Mouse (Mus musculus): ENCODE measurements at regions not wholly inside any gene's neighbourhood (a gene's known extent, or its start where the extent isn't known, plus 50 kb on each side); places are given as distances from the start of the nearest gene placed in this dataset.

DNA sequence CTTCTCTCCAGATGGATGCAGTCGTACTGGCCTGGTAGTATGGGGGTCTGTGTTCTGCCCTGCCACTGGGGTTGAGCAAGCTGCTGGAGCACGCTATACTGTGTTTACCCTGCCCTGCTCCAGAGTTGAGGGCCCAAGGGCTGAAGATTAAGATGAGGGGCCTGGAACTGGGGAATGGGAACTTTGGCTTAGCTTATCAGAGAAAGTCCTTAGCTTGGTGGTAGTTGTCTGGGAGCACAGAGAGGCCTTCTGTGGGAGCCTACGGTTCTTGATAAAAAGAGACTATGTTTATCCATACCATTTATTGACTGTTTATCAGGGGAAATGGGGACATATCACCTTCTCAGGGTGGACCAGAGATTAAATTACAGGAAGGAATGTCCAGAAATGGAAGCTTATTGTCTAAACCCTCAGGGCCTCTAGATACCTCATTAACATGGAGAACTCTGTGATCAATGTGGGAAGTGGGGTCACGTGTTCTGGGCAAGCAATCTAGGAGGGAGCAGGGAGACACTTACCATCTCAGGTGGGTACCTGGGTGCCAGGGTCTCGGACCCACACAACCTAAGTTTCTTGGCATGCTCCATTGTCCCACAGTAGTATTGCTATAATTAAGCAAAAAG, 58.7 kb downstream of the Mycn start:
- no peak for DNase-seq (ENCODE audit: low spot score in 2 of 2)

DNA sequence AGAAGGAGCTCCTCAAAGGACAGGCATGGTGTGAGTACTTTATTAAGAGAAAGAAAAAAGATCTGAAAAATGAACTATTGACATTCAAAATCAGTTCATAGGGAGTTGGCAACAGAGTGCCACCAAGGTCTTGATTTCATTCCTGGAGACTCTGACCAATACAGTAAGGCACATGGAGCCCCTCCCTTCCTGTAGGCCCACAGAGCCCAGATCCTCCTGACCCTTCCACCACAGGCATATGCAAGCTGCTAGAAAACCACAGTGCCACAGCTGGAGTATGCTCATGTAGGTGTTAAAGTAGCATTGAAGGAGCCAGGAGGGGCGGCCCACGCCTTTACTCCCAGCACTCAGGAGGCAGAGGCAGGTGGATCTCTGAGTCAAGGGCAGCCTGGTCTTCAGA, 63.7 kb downstream of the Mycn start:
- no peak for DNase-seq (ENCODE audit: low spot score in 2 of 2)

DNA sequence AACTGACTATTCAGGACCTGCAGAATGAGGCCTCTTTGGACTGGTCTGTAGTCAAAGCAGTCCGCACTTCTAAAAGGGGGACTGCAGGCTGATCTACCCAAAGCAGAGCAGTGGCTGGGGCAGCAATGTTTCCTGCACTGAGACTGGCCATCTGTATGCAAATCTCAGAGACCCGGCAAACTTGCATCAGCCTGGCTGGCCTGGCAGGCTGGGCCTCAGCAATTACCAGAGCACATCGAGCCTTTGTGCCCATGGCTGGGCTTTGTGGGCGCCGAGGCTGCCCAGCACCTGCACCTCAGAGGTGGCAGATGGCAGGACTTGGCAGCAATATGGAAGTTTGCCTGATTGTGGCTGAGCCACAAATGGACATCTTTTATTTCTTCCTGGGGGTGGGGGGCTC, 64.2 kb downstream of the Mycn start:
- no peak for DNase-seq (ENCODE audit: low spot score in 2 of 2)

DNA sequence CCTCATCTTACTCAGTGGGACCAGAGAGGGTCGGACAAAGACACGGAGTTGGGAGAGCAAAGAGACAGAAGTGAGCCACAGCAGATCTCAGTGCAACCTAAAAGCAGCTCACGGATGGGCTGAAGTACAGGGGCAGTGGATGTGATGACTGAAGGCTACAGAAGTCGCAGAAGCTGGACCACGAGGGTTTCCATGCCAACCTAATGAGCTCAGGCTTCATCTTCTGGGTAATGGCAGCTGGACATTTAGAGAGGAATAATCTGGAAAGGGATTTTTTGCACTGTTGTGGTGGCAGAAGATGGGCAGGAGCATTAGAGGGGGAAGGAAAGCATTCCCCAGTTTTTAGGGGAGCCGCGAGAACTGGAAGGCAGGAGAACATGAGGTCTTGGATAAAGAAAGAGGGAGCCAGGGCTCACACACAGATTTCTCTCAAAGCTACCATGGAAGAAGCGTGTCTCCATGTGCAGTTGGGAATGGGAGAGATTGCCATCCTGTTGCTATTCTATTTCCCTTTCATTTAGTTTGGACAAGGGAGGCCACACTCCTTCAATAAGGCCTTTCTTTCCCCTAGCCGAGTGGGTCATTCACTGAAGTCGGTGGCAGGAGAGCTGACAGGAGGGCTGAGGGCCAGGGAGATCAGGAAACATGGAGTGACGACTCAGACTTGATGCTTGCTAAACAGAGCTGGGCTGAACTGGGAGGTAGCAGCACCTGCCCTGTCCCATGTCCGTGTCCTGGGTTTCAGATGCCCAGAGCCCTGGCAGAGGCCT, 65.6 kb downstream of the Mycn start:
- no peak for DNase-seq (ENCODE audit: low spot score in 2 of 2)

DNA sequence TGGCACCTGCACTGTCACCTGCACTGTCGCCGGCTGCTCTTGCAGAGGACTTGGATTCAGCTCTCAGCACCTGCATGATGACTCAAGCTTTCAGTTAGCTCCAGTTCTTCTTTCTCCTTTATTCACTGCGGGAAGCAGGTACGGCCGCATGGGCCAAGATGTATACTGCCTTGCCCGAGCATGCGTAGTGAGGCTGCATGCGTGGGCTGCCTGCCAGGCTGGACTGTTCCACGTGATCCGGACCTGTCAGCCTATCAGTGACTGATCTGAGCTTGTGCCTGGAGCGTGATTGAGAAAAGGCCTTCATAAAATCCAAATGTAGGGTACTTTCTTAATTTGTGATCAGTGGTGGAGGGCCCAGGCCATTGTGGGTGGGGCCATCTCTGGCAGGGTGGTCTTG, 68.2 kb downstream of the Mycn start:
- no peak for DNase-seq (ENCODE audit: low spot score in 2 of 2)

DNA sequence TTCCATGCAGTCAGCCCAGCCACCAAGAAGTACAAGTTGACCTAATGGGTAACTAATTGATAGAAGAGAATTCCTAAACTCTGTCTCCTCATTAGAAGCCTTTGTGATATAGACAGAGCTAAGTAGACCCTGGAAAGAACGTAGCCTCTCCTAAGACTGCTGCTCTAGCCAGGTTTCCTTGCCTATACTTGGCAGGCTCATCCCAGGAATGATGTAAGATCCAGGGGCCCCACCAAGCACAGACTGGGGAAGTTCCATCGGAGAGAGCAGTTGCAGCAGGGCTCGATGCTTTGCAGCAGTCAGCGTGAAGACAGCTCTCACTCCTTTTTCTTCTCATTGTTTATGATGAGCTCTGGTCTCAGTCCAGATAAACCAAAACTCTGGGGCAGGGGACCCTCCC, 68.7 kb downstream of the Mycn start:
- no peak for DNase-seq (ENCODE audit: low spot score in 2 of 2)

DNA sequence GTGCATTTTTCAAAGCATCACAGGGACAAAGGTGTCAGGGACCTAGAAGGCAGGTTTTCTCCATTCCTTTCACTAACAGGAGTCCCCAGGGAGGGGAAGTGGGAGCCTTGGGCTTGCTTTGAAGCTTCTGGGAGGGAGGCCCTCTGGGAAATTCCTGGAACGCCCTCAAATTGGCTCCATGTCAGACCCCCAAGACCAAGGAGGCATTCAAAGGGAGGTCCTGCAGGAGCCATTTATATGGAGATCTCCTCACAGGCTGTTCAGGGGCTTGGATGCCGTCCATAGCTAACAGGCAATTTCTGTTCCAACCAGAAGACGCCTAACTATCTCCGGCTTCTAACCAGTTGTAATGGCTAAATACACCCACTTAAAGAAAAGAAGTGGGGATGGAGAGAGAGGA, 70.4 kb downstream of the Mycn start:
- no peak for DNase-seq (ENCODE audit: low spot score in 2 of 2)

DNA sequence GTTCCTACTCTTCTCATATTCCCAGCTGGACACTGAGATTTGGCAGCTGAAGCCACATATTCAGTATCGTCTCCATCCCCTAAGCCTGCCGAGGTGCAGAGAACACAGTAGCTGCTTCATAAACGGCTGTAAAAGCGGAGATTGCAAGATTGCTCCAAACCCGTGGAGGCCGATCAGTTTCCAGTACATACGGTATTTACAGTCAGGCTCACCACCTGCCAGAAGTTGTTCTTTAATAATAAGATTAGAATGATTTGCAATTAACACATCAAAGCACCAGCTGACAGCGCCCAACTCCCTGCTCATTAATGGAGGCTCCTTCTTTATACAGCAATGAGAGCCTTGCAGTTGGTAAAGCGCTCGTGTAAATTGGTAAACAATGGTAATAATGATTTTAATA, 75.1 kb downstream of the Mycn start:
- DNase-seq (ENCODE audit: low spot score in 2 of 2), result no peak

DNA sequence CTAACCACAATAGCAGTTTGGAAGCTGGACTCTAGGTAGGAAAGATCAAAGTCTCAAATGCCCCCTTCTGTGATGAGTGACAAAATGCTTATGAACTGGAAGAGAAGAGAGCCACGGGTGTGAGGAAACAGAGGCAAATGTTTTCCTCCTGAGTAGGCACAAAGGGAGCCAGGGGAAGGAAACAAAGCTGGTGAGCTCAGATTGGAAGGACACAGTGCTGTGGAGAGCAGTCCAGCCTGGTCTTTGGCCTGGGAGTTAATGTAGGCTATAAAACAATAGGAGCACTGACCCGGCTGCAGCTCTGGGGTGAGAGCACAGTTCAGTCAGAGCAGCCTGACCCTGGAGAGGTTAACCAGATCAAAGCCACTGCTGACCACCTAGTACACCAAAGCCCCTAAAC, 91.0 kb downstream of the Mycn start:
- no peak for DNase-seq (ENCODE audit: low spot score in 2 of 2)

DNA sequence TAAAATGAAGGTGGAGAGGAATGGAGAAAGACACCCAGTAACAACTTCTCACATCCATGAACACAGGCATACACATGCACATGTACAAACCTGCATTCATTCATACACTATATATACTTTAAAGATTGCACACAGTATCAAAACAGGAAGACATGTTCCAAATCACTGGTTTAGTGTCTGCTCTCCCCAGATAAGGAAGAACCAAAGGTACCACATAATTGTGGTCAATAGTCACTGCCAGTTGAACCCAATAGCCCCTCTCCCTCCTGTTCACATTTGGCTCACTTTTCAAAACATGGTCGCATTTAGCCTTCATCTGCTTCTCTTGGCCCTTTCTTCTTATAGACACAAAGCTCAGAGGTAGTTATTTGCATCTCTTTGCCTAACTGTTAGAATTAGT, 95.0 kb downstream of the Mycn start:
- DNase-seq (ENCODE audit: low spot score in 2 of 2), result no peak

DNA sequence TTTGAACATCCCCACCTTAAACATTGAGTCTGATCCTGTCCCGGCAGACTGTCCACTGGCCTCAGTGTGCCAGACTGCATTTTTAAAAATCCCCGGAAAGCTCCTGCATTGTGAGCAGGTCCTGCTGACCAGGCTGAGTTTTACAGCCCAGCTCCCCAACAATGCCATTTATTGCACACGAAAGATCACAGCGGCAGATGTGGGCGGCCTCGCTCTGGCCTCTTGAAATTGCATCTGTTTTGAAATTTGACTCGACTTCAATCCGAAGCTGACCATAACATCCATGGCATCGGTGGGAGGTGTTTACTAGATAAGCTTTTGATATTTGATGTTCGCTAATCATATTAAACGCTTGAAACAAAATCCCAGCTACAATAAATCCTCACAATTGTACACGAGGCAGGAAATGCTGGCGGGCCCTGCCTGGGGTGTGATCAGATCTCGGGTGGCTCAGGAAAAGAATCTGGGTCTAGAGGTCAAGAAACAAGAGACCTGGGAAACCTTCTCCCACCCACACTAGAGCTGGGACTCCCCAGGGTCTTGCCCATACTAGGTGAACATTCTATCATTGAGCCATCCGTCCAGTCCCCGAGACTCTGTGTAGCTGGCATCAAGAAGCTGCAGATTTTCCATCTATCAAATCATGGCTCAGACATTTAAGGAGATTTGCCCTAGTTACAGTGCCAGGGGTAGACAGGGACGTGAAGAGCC, 99.3 kb downstream of the Mycn start:
- no peak for DNase-seq (ENCODE audit: low spot score in 2 of 2)

DNA sequence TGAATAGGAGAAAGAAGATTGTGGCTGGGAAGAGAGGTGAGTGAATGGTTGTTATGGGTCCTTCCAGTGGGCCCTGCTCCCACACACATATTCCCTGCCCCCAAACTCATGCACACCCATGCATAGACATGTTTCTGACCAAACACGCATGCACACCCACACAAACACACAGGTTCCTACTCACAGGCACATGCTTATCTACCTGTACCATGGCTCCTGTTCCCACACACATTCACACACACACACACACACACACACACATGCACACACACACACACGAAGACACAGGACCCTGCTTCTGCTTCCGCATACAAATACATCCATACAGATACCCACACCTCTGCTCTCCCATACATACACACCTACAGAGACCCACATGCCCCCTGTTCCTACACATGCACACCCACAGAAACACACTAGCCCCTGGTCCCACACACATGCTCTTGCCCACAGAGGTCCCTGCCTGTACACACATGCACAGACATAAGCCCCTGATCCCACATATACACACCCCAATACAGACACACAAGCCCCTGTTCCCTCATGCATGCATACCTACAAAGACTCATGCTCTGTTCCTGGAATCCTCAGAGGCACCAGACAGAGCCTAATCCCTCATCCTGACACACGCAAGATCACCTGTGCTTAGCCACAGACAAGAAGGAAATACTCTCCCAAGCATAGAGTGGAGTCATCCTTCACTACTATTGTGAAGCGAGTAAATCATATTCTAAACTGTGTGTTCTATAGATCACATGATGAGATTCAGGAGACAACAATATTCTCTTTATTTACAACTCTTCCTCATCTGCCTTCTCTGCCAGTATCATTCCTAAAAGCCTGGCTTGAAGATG, 100.1 kb downstream of the Mycn start:
- no peak for DNase-seq (ENCODE audit: low spot score in 2 of 2)

DNA sequence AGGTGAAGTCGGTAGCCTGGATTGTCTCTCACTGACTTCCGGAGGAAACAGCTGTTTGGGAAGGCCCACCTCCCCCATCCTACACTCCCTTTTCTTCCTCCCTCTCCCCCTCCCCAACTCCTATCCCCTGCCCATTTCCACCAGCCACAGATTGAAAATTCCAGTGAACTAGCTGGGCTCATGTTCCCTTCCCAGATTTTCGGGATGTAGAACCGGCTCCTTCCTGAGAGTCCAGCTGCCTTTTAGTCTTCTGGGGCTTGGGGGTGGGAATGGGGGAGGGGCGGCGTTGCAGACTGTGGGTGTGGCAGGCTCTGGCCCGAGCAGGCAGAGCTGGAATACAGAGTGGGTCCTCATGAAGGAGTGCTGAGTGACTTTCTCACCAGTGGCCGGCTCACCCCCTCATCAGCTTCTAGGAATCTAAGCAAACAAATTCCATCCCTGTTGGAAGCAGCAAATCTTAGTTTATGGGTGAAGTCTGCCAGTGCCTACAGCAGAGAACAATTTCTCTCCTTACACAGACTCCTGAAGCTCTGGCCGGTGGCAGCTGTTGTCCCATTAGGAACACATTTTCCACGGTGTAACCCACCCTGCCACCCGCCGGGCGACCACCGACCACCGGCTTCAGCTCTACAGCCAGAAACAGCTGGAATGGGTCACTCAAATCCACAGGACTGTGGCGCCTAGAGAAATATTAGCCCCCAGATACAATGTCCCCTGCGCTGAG, 100.9 kb downstream of the Mycn start:
- DNase-seq (ENCODE audit: low spot score in 2 of 2), result no peak

DNA sequence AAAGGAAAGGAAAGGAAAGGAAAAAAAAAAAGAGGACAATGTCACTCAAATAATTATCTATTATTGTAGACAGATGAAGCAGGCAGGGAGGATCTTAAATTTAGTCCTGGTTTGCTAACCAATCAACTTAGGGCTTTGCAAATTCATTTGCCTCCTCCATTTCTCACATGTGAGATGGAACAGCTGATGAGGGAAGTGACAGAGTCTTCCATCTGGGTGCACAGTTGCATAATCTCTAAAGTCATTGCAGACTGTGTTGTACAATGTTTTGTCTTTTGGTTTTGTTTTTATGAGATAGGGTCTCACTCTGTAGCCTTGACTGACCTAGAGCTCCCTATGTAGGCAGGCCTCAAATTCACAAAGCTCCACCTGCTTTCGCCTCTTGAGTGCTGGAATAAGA, 103.9 kb downstream of the Mycn start:
- no peak for DNase-seq (ENCODE audit: low spot score in 2 of 2)

DNA sequence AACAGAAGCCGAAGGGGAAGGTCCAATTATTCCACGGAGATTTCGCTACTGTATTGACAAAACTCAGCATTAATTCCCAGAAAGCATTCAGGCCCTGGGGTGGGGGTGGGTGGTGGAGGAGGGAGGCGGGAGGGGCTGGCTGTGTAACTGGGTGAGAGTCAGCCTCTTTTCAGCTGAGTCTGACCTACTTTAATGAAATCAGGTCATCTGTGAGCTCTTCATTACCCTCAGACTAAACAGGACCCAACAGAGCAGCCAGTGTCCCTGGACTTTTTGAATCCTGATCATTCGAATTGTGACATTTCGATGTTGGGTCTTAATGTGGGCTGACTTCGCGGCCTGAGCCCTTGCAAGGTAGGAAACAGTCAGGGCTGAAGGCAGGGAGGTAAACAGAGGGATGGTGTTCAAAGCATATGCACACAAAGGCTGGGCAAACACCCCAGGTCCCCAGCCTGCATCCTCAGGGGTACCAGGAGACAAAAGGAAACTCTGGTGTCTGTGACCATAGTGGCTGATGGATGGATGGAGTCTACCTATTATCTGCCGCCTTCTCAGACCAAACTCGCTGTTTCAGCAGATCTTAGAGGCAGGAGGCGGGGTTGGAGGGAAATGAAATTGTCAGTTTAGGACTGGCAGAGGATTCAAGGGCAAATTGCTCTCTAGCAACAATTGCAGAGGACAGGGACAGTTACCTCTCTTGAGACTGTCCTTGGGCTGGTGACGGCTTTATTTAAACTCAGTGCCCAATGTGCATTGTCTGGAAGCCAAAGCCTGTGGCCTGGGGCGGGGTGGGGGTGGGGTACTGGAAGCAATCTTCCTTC, 113.7 kb downstream of the Mycn start:
- DNase-seq (ENCODE audit: low spot score in 2 of 2), result no peak

DNA sequence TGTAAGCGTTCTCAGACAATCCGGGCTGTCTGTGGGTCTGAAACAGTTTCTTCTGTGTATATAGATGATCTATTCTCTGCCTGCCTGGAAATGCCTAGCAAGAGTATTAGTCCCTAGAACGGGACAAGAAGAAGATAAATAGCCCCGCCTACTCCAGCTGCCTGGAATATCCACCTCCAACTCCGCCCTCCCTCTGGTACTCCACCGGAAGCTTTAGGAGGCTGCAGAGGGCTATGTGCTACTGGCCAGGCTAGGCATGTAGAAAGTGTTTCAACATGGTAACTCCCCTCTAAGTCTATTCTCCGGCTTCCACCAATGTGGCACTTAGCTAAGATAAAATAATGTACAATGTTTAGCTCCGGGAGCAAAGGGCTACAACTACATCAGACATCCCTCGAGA, 114.3 kb downstream of the Mycn start:
- no peak for DNase-seq (ENCODE audit: low spot score in 2 of 2)

DNA sequence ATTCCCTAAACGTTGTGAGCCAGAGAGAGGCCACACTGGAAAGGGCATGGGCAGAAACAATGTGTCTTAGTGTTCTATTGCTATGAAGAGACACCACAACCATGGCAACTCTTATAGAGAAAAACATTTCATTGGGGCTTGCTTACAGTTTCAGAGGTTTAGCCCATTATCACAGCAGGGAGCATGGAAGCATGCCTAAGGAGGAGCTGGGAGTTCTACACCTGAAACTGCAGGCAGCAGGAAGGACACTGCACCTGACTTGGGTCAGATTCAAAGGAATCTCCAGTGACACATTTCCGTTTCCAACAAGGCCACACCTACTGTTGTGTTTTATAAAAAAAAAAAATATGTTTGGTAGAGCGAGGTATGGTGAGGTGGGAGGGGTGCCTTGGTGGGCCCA, 115.3 kb downstream of the Mycn start:
- no peak for DNase-seq (ENCODE audit: low spot score in 2 of 2)

DNA sequence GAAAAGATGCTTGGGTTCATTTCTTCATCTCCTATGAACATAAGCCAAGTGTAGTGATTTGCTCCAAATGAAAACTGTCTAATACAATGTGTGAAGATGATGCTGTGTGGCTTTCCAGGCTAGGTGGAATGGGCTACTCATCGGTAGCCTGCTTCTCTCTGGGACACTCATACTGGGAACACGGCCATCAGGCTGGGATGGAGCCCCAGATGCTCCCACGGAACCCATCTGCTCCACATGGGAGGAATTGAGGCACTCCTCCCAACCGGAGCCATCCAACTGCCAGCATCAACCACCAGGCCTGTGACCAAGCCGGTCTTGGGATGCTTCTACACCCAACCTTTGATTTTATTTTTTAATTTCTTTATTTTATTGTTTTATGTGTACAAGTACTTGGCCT, 115.9 kb downstream of the Mycn start:
- DNase-seq (ENCODE audit: low spot score in 2 of 2), result no peak

DNA sequence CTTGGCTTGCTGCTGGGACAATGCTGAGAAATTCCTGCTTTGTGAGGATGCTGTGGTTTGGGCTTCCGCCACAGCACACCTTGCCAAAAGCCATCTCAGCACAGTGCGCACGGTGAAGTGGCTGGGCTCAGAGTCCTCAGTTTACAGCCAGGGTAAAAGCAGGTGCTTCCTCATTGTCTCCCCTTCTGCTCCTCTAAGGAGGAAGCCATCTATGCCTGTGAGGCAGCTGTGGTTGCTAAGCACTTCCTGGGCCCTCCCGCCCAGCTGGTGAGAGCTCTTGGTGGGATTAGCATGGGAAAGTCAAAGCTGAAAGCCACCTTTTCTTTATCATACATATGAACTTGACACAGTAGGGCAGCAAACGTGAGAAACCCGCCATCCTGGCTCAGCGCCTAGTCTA, 120.2 kb downstream of the Mycn start:
- no peak for DNase-seq (ENCODE audit: low spot score in 2 of 2)

DNA sequence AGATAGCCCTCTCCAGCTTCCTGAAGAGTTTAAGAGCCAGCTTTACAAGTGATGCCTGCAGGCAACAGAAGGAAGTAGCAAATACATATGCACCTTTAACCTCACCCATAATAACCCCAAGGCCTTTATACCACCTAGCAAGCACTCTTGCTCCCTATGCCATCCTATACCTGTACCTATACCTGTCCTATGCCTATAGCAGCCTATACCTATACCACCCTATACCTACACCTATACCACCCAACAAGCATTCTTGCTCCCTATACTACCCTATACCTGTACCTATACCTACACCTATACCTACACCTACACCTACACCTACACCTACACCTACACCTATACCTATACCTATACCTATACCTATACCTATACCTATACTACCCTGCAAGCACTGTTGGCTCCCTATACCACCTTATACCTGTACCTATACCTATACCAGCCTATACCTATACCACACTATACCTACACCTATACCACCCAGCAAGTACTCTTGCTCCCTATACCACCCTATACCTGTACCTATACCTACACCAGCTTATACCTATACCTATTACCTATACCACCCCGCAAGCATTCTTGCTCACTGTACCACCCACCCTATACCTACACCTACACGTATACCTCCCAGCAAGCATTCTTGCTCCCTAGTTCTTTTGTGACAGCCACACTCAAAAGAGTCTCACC, 120.9 kb downstream of the Mycn start:
- DNase-seq (ENCODE audit: low spot score in 2 of 2), result no peak

All from adrenal gland, postnatal 4 days (tissue).